Mouse (Mus musculus) kidney, embryonic 16.5 days (tissue): ENCODE measurements at regions not wholly inside any gene's neighbourhood (a gene's known extent, or its start where the extent isn't known, plus 50 kb on each side); places are given as distances from the start of the nearest gene placed in this dataset.

Experiments
- ATAC-seq: fragments of 200-750 bp; cut with Nextera tagmentation; 2 replicates; pipeline ENCODE4 v1.8.0; 2017; ENCODE audit warnings: moderate TSS enrichment; ENCODE audit not compliant: low FRiP score, low TSS enrichment
- H3K27ac ChIP-seq: fragments of 300-500 bp; sonication (generic); 2 replicates; pipeline ENCODE4 v1.5.1; 2014; ENCODE audit warnings: low read length
- H3K27me3 ChIP-seq: fragments of 300-500 bp; sonication (generic); 2 replicates; pipeline ENCODE4 v1.6.1; 2014; ENCODE audit warnings: low read length, control low read depth, mixed read lengths; ENCODE audit not compliant: insufficient read depth
- H3K36me3 ChIP-seq: fragments of 300-500 bp; sonication (generic); 2 replicates; pipeline ENCODE4 v1.6.1; 2014; ENCODE audit warnings: low read length, control low read depth, mixed read lengths; ENCODE audit not compliant: insufficient read depth
- H3K4me1 ChIP-seq: fragments of 300-500 bp; sonication (generic); 2 replicates; pipeline ENCODE4 v1.6.1; 2014; ENCODE audit warnings: low read length, control low read depth, mixed read lengths; ENCODE audit not compliant: insufficient read depth
- H3K4me2 ChIP-seq: fragments of 300-500 bp; sonication (generic); replicated peaks from 2 replicates; pipeline ENCODE4 v1.6.1; 2014; ENCODE audit warnings: low read depth, low read length
- H3K4me3 ChIP-seq: fragments of 300-500 bp; sonication (generic); 2 replicates; pipeline ENCODE4 v1.5.1; 2014; ENCODE audit warnings: mild to moderate bottlenecking, low read length
- H3K9ac ChIP-seq: fragments of 300-500 bp; sonication (generic); replicated peaks from 2 replicates; pipeline ENCODE4 v1.6.1; 2014; ENCODE audit warnings: low read length
- H3K9me3 ChIP-seq: fragments of 300-500 bp; sonication (generic); 2 replicates; pipeline ENCODE4 v1.6.1; 2016; ENCODE audit warnings: low read length, control low read depth
- WGBS: fragments of 180-500 bp; shearing (Covaris S2); extraction: QIAGEN DNeasy Blood & Tissue Kit; methylation state at CpG from one replicate; pipeline ENCODE4 v1.1.7; 2014; 5-methylcytosine and 5-hydroxymethylcytosine counted together

DNA sequence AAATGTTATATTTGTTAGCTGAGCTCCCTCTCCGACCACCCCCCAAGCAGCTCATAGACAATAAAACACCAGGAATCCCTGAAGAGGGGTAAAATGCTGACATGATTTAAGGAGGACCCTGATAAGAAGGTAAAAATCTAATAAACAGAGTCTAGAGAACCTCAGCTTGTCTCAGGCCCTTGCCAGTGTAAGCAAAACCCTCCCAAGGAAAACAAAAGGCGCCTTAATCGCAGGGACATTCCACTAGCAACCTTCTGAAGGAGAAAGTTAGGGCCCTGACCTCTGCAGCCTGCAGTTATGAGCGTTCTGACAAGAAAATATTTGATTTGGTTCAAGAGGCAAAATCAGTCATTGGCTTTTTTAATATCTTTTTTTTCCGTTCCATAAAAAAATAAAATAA lies 212.2 kb downstream of the Gm10295 start:
- H3K27me3 ChIP-seq = no peaks in the 10 kb centered on the region
- H3K9me3 ChIP-seq = 0 out of 2 replicates have a peak, but pooled peaks cover 2% of the 10 kb centered on the region
- H3K4me2 ChIP-seq = peak overlapping the region; percentile 17; the same call in 1 of the 2 replicates
- no peak overlapping the region for H3K9ac ChIP-seq
- no peak overlapping the region for H3K4me3 ChIP-seq
- WGBS = 17% methylated on average over 5 of the region's 5 CpGs
- ATAC-seq = peak; percentile 91
- H3K4me1 ChIP-seq = 0 out of 2 replicates have a peak, but pooled peaks cover 4% of the 10 kb centered on the region
- H3K27ac ChIP-seq = peak overlapping the region; percentile 72
- no peaks in the 10 kb centered on the region for H3K36me3 ChIP-seq

DNA sequence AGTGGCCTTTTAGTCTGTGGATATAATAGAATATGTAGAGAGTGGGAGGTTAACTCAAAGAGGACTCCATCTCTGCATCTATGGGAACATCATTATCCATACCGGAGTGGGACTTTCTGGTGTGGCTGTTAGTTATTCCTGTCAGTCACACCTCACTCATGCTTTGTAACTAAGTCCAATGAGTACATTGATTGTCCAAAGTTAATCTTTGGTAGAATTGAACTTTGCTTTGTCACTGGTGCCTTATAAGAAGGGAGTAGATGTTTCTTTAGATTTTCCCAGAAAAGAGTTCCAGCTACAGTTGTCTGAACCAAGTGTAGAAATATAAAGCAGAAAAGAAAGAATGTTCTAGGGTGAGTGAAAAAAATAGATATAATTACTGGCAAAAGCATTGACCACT lies 221.3 kb downstream of the Gm10295 start:
- no peaks in the 10 kb centered on the region for H3K36me3 ChIP-seq
- H3K9me3 ChIP-seq = no peaks in the 10 kb centered on the region
- H3K4me3 ChIP-seq = no peak overlapping the region
- H3K27ac ChIP-seq = no peak overlapping the region
- no peaks in the 10 kb centered on the region for H3K4me1 ChIP-seq
- 86% methylated on average over 1 of the region's 1 CpGs for WGBS
- no peak for ATAC-seq
- no peak overlapping the region for H3K9ac ChIP-seq
- no peaks in the 10 kb centered on the region for H3K27me3 ChIP-seq
- no peak overlapping the region for H3K4me2 ChIP-seq

DNA sequence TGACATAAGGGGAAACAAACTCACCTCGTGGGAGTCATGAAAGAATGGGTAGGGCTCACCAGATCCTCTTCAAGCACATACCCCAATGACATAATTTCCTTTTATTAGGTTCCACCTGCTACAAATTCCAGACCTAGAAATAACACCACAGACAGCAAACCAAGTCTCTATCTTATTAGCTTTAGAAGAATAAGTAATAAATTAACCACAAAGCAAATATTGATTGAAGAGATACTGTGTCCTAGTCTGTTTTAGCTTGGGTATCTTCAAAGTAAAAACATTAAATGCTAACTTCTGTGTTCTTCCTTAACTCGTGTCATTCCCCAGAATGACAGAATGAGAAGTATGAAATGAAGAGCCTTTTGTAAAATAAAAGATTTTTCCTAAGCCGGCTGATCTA lies 222.4 kb downstream of the Gm10295 start:
- H3K9ac ChIP-seq = no peak overlapping the region
- H3K4me2 ChIP-seq = no peak overlapping the region
- 55% methylated on average over 3 of the region's 3 CpGs for WGBS
- no peaks in the 10 kb centered on the region for H3K9me3 ChIP-seq
- no peak for ATAC-seq
- no peaks in the 10 kb centered on the region for H3K27me3 ChIP-seq
- no peak overlapping the region for H3K4me3 ChIP-seq
- H3K27ac ChIP-seq = no peak overlapping the region
- no peaks in the 10 kb centered on the region for H3K4me1 ChIP-seq
- H3K36me3 ChIP-seq = no peaks in the 10 kb centered on the region

GRCm38 (mm10) chr7:71121453-71121852 lies 229.8 kb downstream of the Gm10295 start:
- Histone ChIP-seq H3K4me3 (no peak overlapping the region), H3K27me3 (no peaks in the 10 kb centered on the region), H3K4me2 (no peak overlapping the region), H3K4me1 (peaks cover 17% of the 10 kb centered on the region), H3K9me3 (no peaks in the 10 kb centered on the region), H3K36me3 (no peaks in the 10 kb centered on the region), H3K9ac (no peak overlapping the region), H3K27ac (peak overlapping the region; percentile 43; the same call in 1 of the 2 replicates)
- ATAC-seq = peak; percentile 35; the same call in 1 of the 2 replicates
- 30% methylated on average over 5 of the region's 5 CpGs for WGBS

GRCm38 (mm10) chr7:71120975-71121374 lies 230.3 kb downstream of the Gm10295 start:
- Histone ChIP-seq H3K27ac (no peak overlapping the region; the same call in 1 of the 2 replicates), H3K4me3 (no peak overlapping the region), H3K4me1 (peaks cover 17% of the 10 kb centered on the region), H3K9me3 (no peaks in the 10 kb centered on the region), H3K4me2 (no peak overlapping the region), H3K9ac (no peak overlapping the region), H3K27me3 (no peaks in the 10 kb centered on the region), H3K36me3 (no peaks in the 10 kb centered on the region)
- ATAC-seq = no peak
- 44% methylated on average over 4 of the region's 4 CpGs for WGBS

DNA sequence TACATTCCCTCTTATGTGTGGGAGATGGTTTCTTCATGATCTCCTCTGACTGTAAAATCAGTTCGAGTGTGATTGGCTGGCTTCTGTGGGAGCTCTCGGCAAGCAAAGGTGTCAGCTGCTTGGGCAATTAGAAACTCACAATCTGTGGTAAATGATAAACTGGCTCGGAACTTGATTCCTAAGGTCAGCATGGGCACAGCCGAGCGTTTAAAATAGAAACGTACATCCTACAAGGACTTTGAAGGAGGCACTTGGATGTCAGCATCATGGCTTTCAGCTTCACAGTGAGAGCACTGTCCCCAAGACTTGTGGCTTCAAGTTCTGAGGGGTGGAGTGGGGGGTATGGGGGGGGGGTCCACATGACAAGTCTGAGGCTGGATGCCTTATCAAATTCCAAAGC lies 231.3 kb downstream of the Gm10295 start:
- peaks cover 17% of the 10 kb centered on the region for H3K4me1 ChIP-seq
- H3K36me3 ChIP-seq = no peaks in the 10 kb centered on the region
- H3K4me2 ChIP-seq = no peak overlapping the region
- no peak overlapping the region for H3K27ac ChIP-seq
- 31% methylated on average over 6 of the region's 6 CpGs for WGBS
- ATAC-seq = peak; percentile 65; the same call in 1 of the 2 replicates
- H3K27me3 ChIP-seq = no peaks in the 10 kb centered on the region
- no peak overlapping the region for H3K9ac ChIP-seq
- no peak overlapping the region for H3K4me3 ChIP-seq
- no peaks in the 10 kb centered on the region for H3K9me3 ChIP-seq

DNA sequence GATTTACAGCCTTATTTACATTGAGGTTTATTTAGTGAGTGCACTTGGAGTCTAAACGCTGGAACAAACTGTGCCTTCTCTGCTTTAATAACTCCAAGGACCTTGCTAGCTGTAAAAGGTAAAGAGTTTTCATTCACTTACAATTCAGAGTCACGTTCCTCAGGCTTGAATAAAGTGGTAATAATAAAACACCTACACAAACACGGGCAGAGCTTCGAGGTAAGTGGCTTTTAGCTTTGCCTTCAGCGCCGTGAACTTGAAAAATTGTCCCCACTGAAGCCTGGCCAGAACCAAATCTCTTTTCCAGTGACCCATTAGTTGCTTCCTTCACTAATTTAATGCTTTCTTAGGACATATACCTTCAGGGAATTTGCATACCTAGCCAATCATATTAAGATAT lies 244.2 kb downstream of the Gm10295 start:
- 69% methylated on average over 6 of the region's 6 CpGs for WGBS
- H3K36me3 ChIP-seq = no peaks in the 10 kb centered on the region
- H3K27ac ChIP-seq = no peak overlapping the region
- ATAC-seq = no peak
- H3K4me3 ChIP-seq = no peak overlapping the region
- no peaks in the 10 kb centered on the region for H3K27me3 ChIP-seq
- H3K4me2 ChIP-seq = no peak overlapping the region
- no peak overlapping the region for H3K9ac ChIP-seq
- H3K9me3 ChIP-seq = no peaks in the 10 kb centered on the region
- no peaks in the 10 kb centered on the region for H3K4me1 ChIP-seq

- Histone ChIP-seq H3K4me1 (no peaks in the 10 kb centered on the region), H3K9ac (no peak overlapping the region), H3K36me3 (no peaks in the 10 kb centered on the region), H3K4me2 (no peak overlapping the region), H3K27me3 (no peaks in the 10 kb centered on the region), H3K27ac (no peak overlapping the region), H3K9me3 (no peaks in the 10 kb centered on the region), H3K4me3 (no peak overlapping the region)
- 60% methylated on average over 2 of the region's 2 CpGs for WGBS
- ATAC-seq = no peak
These were observed 251.0 kb downstream of the Gm10295 start for GRCm38 (mm10) chr7:71100266-71100665.

DNA sequence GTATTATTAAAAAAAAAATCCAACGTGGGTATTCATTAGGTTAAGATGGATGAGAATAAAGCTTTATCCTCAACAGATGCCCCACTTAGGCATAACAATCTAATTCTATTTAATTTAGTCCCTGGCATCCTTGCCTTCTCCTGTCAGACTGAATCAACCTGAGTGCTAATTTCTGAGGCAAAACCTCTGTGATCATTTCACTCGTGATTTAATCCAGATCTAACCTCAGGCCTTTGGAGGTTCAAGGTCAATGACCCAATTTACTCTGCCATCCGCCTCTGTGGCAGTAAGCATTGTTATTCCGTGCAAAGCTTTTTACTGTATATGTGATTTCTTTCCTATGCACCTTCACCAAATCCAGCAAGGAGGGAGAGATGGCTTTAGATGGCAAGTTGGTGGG lies 253.0 kb downstream of the Gm10295 start:
- Histone ChIP-seq H3K4me3 (no peak overlapping the region), H3K4me2 (no peak overlapping the region), H3K9me3 (no peaks in the 10 kb centered on the region), H3K27me3 (no peaks in the 10 kb centered on the region), H3K27ac (no peak overlapping the region), H3K4me1 (0 out of 2 replicates have a peak, but pooled peaks cover 2% of the 10 kb centered on the region), H3K9ac (no peak overlapping the region), H3K36me3 (no peaks in the 10 kb centered on the region)
- ATAC-seq = no peak
- WGBS = 63% methylated on average over 4 of the region's 4 CpGs

DNA sequence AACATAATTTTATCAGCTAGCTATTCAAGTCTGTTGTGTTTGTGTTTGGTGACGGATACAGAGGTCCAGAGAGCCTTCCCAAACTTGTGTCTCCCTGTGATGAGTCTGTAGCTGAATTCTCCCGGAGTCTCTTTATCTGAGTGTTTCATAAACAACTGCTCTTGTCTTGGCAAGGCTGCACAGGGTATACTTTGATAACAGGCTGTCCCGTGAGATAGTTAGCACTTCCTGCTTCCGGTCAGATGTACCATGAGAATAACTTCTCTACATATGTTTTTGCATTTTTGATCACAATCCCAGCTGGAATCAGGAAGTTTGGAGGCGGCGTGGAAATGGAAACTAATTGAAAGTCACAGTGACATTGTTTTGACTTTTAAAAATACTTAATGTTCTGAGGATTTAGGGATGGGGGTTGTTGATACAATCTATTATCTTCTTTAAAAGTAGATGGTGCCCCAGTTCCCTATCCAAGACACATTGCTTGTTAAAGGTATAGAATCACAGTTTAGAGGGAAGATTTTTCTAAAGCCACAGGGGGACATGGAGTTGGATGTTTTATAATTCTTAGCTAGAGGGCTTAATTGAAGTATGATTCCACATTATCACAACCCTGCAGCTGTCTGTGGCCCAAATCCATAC lies 257.9 kb downstream of the Gm10295 start:
- H3K4me2 ChIP-seq = no peak overlapping the region
- 0 out of 2 replicates have a peak, but pooled peaks cover 3% of the 10 kb centered on the region for H3K4me1 ChIP-seq
- ATAC-seq = peak; percentile 39; the same call in 1 of the 2 replicates
- H3K9me3 ChIP-seq = no peaks in the 10 kb centered on the region
- H3K4me3 ChIP-seq = no peak overlapping the region
- no peak overlapping the region for H3K9ac ChIP-seq
- peak overlapping the region; percentile 32 for H3K27ac ChIP-seq
- WGBS = 60% methylated on average over 6 of the region's 6 CpGs
- no peaks in the 10 kb centered on the region for H3K36me3 ChIP-seq
- no peaks in the 10 kb centered on the region for H3K27me3 ChIP-seq
